Comparison of ENCODE assay signal across 8 mouse cellular contexts in genomic region chr15:97606630-97607381, GRCm38 (mm10).
DNase-seq lines count a peak whose midpoint lies in the region; ATAC-seq and TF ChIP-seq lines count a peak whose summit lies in the region.

No protein-coding gene starts in this region.

- no peak overlapping the region for H3K27ac ChIP-seq in cortical plate, adult 2 months (ENCODE audit: insufficient read depth, low read length)
- H3K27ac ChIP-seq in heart, postnatal 0 days (ENCODE audit: low read depth), result no peak overlapping the region
- H3K27ac ChIP-seq in lung, embryonic 15.5 days, result no peak overlapping the region

- 0 out of 2 replicates have a peak, but pooled peaks cover 3% of the 10 kb centered on the region for H3K27me3 ChIP-seq in heart, postnatal 0 days (ENCODE audit: control insufficient read depth, insufficient read depth, low read length)
- H3K27me3 ChIP-seq in lung, embryonic 15.5 days, result no peaks in the 10 kb centered on the region

- H3K4me1 ChIP-seq in cortical plate, adult 2 months (ENCODE audit: control insufficient read depth, insufficient read depth, low read length), result no peaks in the 10 kb centered on the region
- H3K4me1 ChIP-seq in heart, postnatal 0 days (ENCODE audit: control insufficient read depth, insufficient read depth), result no peaks in the 10 kb centered on the region
- H3K4me1 ChIP-seq in lung, embryonic 15.5 days, result peaks cover 12% of the 10 kb centered on the region

- peak; percentile 63; the same call in 1 of the 2 replicates for TF ChIP-seq POLR2A in cortical plate, adult 2 months (IDR thresholded peaks at IDR 0.05; ENCODE audit: extremely low read depth, insufficient read depth, low read length)

- TF ChIP-seq CTCF in cortical plate, adult 2 months (IDR thresholded peaks at IDR 0.05; ENCODE audit: extremely low read depth, insufficient read depth, low read length), result no peak
- TF ChIP-seq CTCF in heart, postnatal 0 days (IDR thresholded peaks at IDR 0.05; ENCODE audit: low read depth), result no peak

- no peak for ATAC-seq in heart, postnatal 0 days (ENCODE audit: insufficient read depth, low read depth)
- ATAC-seq in lung, embryonic 15.5 days (ENCODE audit: borderline replicate concordance, extremely low read depth, low FRiP score, low TSS enrichment), result peak; percentile 65
- no peak for ATAC-seq in megakaryocyte, adult 5-6 weeks (ENCODE audit: poor library complexity, severe bottlenecking)

- peak overlapping the region; percentile 25 for H3K4me3 ChIP-seq in cortical plate, adult 2 months (ENCODE audit: insufficient read depth, low read length)
- H3K4me3 ChIP-seq in heart, postnatal 0 days (ENCODE audit: low read depth, low read length), result peak overlapping the region; percentile 11; the same call in 1 of the 2 replicates
- peak overlapping the region; percentile 32 for H3K4me3 ChIP-seq in lung, embryonic 15.5 days

- 20% methylated on average over 25 of the region's 25 CpGs for WGBS in heart, postnatal 0 days
- 9% methylated on average over 25 of the region's 25 CpGs for WGBS in lung, embryonic 15.5 days

- H3K36me3 ChIP-seq in heart, postnatal 0 days (replicated peaks; ENCODE audit: control insufficient read depth, insufficient read depth, low read length), result no peaks in the 10 kb centered on the region
- H3K36me3 ChIP-seq in lung, embryonic 15.5 days, result no peaks in the 10 kb centered on the region

- peak; percentile 24 for DNase-seq in thymus, postnatal 0 days (ENCODE audit: low spot score)
- DNase-seq in thymus, postnatal 10 days (ENCODE audit: low spot score in 2 of 2), result no peak
- DNase-seq in heart, postnatal 0 days (ENCODE audit: low spot score), result no peak
- peak; percentile 70 for DNase-seq in layer of hippocampus, adult 9-11 months
- DNase-seq in retina, embryonic 14.5 days (ENCODE audit: low spot score), result peak; percentile 87

- peak overlapping the region; percentile 42 for H3K4me2 ChIP-seq in heart, postnatal 0 days (ENCODE audit: low read depth, low read length)
- H3K4me2 ChIP-seq in lung, embryonic 15.5 days, result peak overlapping the region; percentile 74

- no peaks in the 10 kb centered on the region for H3K9me3 ChIP-seq in heart, postnatal 0 days (replicated peaks; ENCODE audit: control insufficient read depth, low read length)
- no peaks in the 10 kb centered on the region for H3K9me3 ChIP-seq in lung, embryonic 15.5 days

- H3K9ac ChIP-seq in heart, postnatal 0 days (replicated peaks; ENCODE audit: low read depth, low read length), result no peak overlapping the region
- H3K9ac ChIP-seq in lung, embryonic 15.5 days, result peak overlapping the region; percentile 41

- no peak for TF ChIP-seq EP300 in heart, postnatal 0 days (IDR thresholded peaks at IDR 0.05; ENCODE audit: low read depth)

Comparison
In these comparisons a context has a peak if more than half of its experiments do, and no peak if none do; other contexts are left out.
1. DNase-seq: peak in thymus, postnatal 0 days (single experiment), layer of hippocampus, adult 9-11 months (single experiment) and retina, embryonic 14.5 days (single experiment); none in thymus, postnatal 10 days (0 of 2) and heart, postnatal 0 days (single experiment).
2. Peak in every context shown above with its lines, with median percentiles within 50 percentile points of each other: H3K4me3 ChIP-seq.